Mouse (Mus musculus): Measurements from ENCODE around the gene Evi2b.

- TF ChIP-seq GATA1 (IDR thresholded peaks at IDR 0.05; ENCODE audit: borderline replicate concordance, low read length) (no peak), FLI1 (IDR thresholded peaks at IDR 0.05; ENCODE audit: low read length) (no peak)
Measured at GRCm38 (mm10) chr11:79530774-79531173, 7.2 kb upstream of the Evi2b start.
